Comparison of ENCODE assay signal across 16 mouse cellular contexts in genomic region chr17:65942394-65942793, GRCm38 (mm10). TPM values are rescaled to one million over a fixed set of nuclear protein-coding genes. Genes with fewer than 3 reads are reported as not detected.
DNase-seq lines count a peak whose midpoint lies in the region; ATAC-seq and TF ChIP-seq lines count a peak whose summit lies in the region.
"Had no signal": no experiment of that assay in that cellular context is flagged by ENCODE, and none has a peak within 500 bp of the region (broad histone marks: within the 10 kb centered on the region; RNA-seq: fewer than 3 reads in every experiment).

No protein-coding gene starts in this region.

- no peak for TF ChIP-seq CTCF in midbrain, postnatal 0 days (IDR thresholded peaks at IDR 0.05)

- 78% methylated on average over 4 of the region's 4 CpGs for WGBS in midbrain, embryonic 11.5 days
- WGBS in midbrain, postnatal 0 days = 79% methylated on average over 4 of the region's 4 CpGs
- 27% methylated on average over 4 of the region's 4 CpGs for WGBS in kidney, embryonic 14.5 days
- WGBS in liver, embryonic 11.5 days = 73% methylated on average over 4 of the region's 4 CpGs

- H3K4me1 ChIP-seq in midbrain, embryonic 11.5 days (ENCODE audit: control insufficient read depth, insufficient read depth, low read length) = peaks cover 2% of the 10 kb centered on the region; the same call in 1 of the 2 replicates
- no peaks in the 10 kb centered on the region for H3K4me1 ChIP-seq in midbrain, postnatal 0 days (ENCODE audit: insufficient read depth, low read length)
- peaks cover 27% of the 10 kb centered on the region for H3K4me1 ChIP-seq in kidney, embryonic 14.5 days (ENCODE audit: control insufficient read depth, insufficient read depth, low read length)
- peaks cover 6% of the 10 kb centered on the region; the same call in 1 of the 2 replicates for H3K4me1 ChIP-seq in liver, embryonic 11.5 days (replicated peaks; ENCODE audit: control insufficient read depth, insufficient read depth, low read length)
- H3K4me1 ChIP-seq: forebrain, embryonic 10.5 days had no signal

- H3K4me2 ChIP-seq in midbrain, embryonic 11.5 days = no peak overlapping the region
- no peak overlapping the region for H3K4me2 ChIP-seq in midbrain, postnatal 0 days (ENCODE audit: low read depth, low read length, poor library complexity, severe bottlenecking)
- no peak overlapping the region for H3K4me2 ChIP-seq in kidney, embryonic 14.5 days (replicated peaks; ENCODE audit: low read depth, low read length)
- H3K4me2 ChIP-seq in liver, embryonic 11.5 days = no peak overlapping the region

- no peak overlapping the region for H3K4me3 ChIP-seq in midbrain, embryonic 11.5 days (ENCODE audit: low read depth, low read length)
- no peak overlapping the region for H3K4me3 ChIP-seq in midbrain, postnatal 0 days (ENCODE audit: low read depth, low read length)
- no peak overlapping the region for H3K4me3 ChIP-seq in kidney, embryonic 14.5 days (ENCODE audit: low read length)
- no peak overlapping the region for H3K4me3 ChIP-seq in liver, embryonic 11.5 days (ENCODE audit: low read depth, low read length)
- H3K4me3 ChIP-seq: forebrain, embryonic 10.5 days; megakaryocyte, embryonic 14.5 days had no signal

- no peak overlapping the region for H3K27ac ChIP-seq in midbrain, embryonic 11.5 days (ENCODE audit: low read depth, low read length)
- no peak overlapping the region; the same call in 1 of the 2 replicates for H3K27ac ChIP-seq in midbrain, postnatal 0 days (ENCODE audit: low read depth, low read length)
- H3K27ac ChIP-seq in kidney, embryonic 14.5 days (ENCODE audit: low read depth, low read length) = no peak overlapping the region
- no peak overlapping the region for H3K27ac ChIP-seq in liver, embryonic 11.5 days (ENCODE audit: low read depth, low read length)
- H3K27ac ChIP-seq: forebrain, embryonic 10.5 days had no signal

- 0 out of 2 replicates have a peak, but pooled peaks have one; percentile 50 for ATAC-seq in midbrain, embryonic 11.5 days (ENCODE audit: low FRiP score)
- no peak for ATAC-seq in midbrain, postnatal 0 days (ENCODE audit: low FRiP score)
- ATAC-seq in kidney, embryonic 14.5 days (ENCODE audit: low FRiP score, low TSS enrichment) = 0 out of 2 replicates have a peak, but pooled peaks have one; percentile 41
- 0 out of 2 replicates have a peak, but pooled peaks have one; percentile 26 for ATAC-seq in liver, embryonic 11.5 days (replicated peaks; ENCODE audit: low FRiP score)
- ATAC-seq: CD4-positive, CD25-positive, alpha-beta regulatory T cell, adult 4 months; hindbrain, embryonic 16.5 days had no signal

- no peak for DNase-seq in midbrain, embryonic 11.5 days (ENCODE audit: low spot score, missing footprints)
- DNase-seq in midbrain, postnatal 0 days (ENCODE audit: low spot score) = no peak
- no peak for DNase-seq in liver, embryonic 11.5 days (ENCODE audit: low spot score)
- DNase-seq in yolk sac, embryonic 10.5 days (ENCODE audit: low spot score) = peak; percentile 68
- DNase-seq in embryo, embryonic 9.5 days (ENCODE audit: extremely low spot score) = no peak
- no peak for DNase-seq in heart, postnatal 14 days
- DNase-seq in urinary bladder, adult 2 months (ENCODE audit: low spot score) = no peak
- DNase-seq: adrenal gland, adult 8-10 months; cerebellum, adult 2 months; layer of hippocampus, adult 9-11 months; thymus, postnatal 36 days had no signal

- no peaks in the 10 kb centered on the region for H3K9me3 ChIP-seq in midbrain, embryonic 11.5 days (ENCODE audit: control insufficient read depth, low read length)
- no peaks in the 10 kb centered on the region for H3K9me3 ChIP-seq in midbrain, postnatal 0 days (ENCODE audit: low read length)
- H3K9me3 ChIP-seq in kidney, embryonic 14.5 days (ENCODE audit: control insufficient read depth, low read length) = no peaks in the 10 kb centered on the region
- no peaks in the 10 kb centered on the region for H3K9me3 ChIP-seq in liver, embryonic 11.5 days (ENCODE audit: control insufficient read depth, low read length)
- H3K9me3 ChIP-seq: forebrain, embryonic 10.5 days; megakaryocyte, embryonic 14.5 days had no signal

- H3K9ac ChIP-seq in midbrain, embryonic 11.5 days (ENCODE audit: low read length) = no peak overlapping the region
- H3K9ac ChIP-seq in midbrain, postnatal 0 days (replicated peaks; ENCODE audit: low read length, poor library complexity, severe bottlenecking) = no peak overlapping the region
- no peak overlapping the region for H3K9ac ChIP-seq in kidney, embryonic 14.5 days (ENCODE audit: low read depth, low read length)
- no peak overlapping the region for H3K9ac ChIP-seq in liver, embryonic 11.5 days (ENCODE audit: low read depth, low read length)

- H3K27me3 ChIP-seq in midbrain, embryonic 11.5 days (ENCODE audit: control insufficient read depth, insufficient read depth, low read length) = no peaks in the 10 kb centered on the region
- no peaks in the 10 kb centered on the region for H3K27me3 ChIP-seq in midbrain, postnatal 0 days (ENCODE audit: insufficient read depth, low read length)
- H3K27me3 ChIP-seq in kidney, embryonic 14.5 days (ENCODE audit: control insufficient read depth, insufficient read depth, low read length) = no peaks in the 10 kb centered on the region
- H3K27me3 ChIP-seq in liver, embryonic 11.5 days (replicated peaks; ENCODE audit: control insufficient read depth, insufficient read depth, low read length) = no peaks in the 10 kb centered on the region
- H3K27me3 ChIP-seq: megakaryocyte, embryonic 14.5 days had no signal

- intact Hi-C loops in heart, postnatal 14 days (cut with DNase I) = no loop called here

- peaks cover 5% of the 10 kb centered on the region; the same call in 1 of the 2 replicates for H3K36me3 ChIP-seq in midbrain, embryonic 11.5 days (ENCODE audit: control insufficient read depth, insufficient read depth, low read length)
- H3K36me3 ChIP-seq in midbrain, postnatal 0 days (ENCODE audit: insufficient read depth, low read length) = 0 out of 2 replicates have a peak, but pooled peaks cover 8% of the 10 kb centered on the region
- H3K36me3 ChIP-seq in kidney, embryonic 14.5 days (ENCODE audit: control insufficient read depth, insufficient read depth, low read length) = peaks cover 19% of the 10 kb centered on the region
- H3K36me3 ChIP-seq in liver, embryonic 11.5 days (ENCODE audit: control insufficient read depth, insufficient read depth, low read length) = no peaks in the 10 kb centered on the region; the same call in 1 of the 2 replicates

RNA-seq across cellular contexts. Expression of gene Twsg1, which starts 8.6 kb away (rescaled TPM):
- 105 and 115 TPM in 2 replicates for polyA plus RNA-seq in midbrain, embryonic 11.5 days (2014; fragmentation: Nextera tagmentation; extraction: Ambion mirVana)
- total RNA-seq in midbrain, postnatal 0 days (2014; rRNA removed) = 45.3 and 47.4 TPM in 2 replicates
- polyA plus RNA-seq in midbrain, postnatal 0 days (2015; fragmentation: Nextera tagmentation; extraction: Ambion mirVana) = 38.4 and 42.2 TPM in 2 replicates
- 84.6 and 146 TPM in 2 replicates for polyA plus RNA-seq in kidney, embryonic 14.5 days (2014; fragmentation: Nextera tagmentation; extraction: Ambion mirVana)
- 47.3 and 48.4 TPM in 2 replicates for polyA plus RNA-seq in liver, embryonic 11.5 days (2014; fragmentation: Nextera tagmentation; extraction: Ambion mirVana)
- 10 to 100 TPM; 68.2 to 69.8 TPM for total RNA-seq in heart, postnatal 14 days (2021)
- polyA plus RNA-seq in urinary bladder, adult 2 months (2012; rRNA removed) = 86.6 and 99.4 TPM in 2 replicates

RNA-seq across cellular contexts. Expression of gene Ralbp1, which starts 56.8 kb away (rescaled TPM):
- polyA plus RNA-seq in midbrain, embryonic 11.5 days (2014; fragmentation: Nextera tagmentation; extraction: Ambion mirVana) = 39.5 and 45.4 TPM in 2 replicates
- 32.9 and 42.0 TPM in 2 replicates for total RNA-seq in midbrain, postnatal 0 days (2014; rRNA removed)
- 50.0 and 55.8 TPM in 2 replicates for polyA plus RNA-seq in midbrain, postnatal 0 days (2015; fragmentation: Nextera tagmentation; extraction: Ambion mirVana)
- 61.3 and 76.6 TPM in 2 replicates for polyA plus RNA-seq in kidney, embryonic 14.5 days (2014; fragmentation: Nextera tagmentation; extraction: Ambion mirVana)
- 48.7 and 55.2 TPM in 2 replicates for polyA plus RNA-seq in liver, embryonic 11.5 days (2014; fragmentation: Nextera tagmentation; extraction: Ambion mirVana)
- 10 to 100 TPM; 38.1 to 38.9 TPM for total RNA-seq in heart, postnatal 14 days (2021)
- polyA plus RNA-seq in urinary bladder, adult 2 months (2012; rRNA removed) = 59.0 and 64.8 TPM in 2 replicates
